In genomic region chr10:127197104-127197503, GRCm38 (mm10) we compare ENCODE assay signal across 10 mouse cellular contexts. TPM values are rescaled to one million over a fixed set of nuclear protein-coding genes. Genes with fewer than 3 reads are reported as not detected.
DNase-seq lines count a peak whose midpoint lies in the region; ATAC-seq and TF ChIP-seq lines count a peak whose summit lies in the region.
"Had no signal": no experiment of that assay in that cellular context is flagged by ENCODE, and none has a peak within 500 bp of the region (broad histone marks: within the 10 kb centered on the region; RNA-seq: fewer than 3 reads in every experiment).

No protein-coding gene starts in this region.

- no peak overlapping the region for H3K4me3 ChIP-seq in hindbrain, embryonic 10.5 days
- H3K4me3 ChIP-seq in hindbrain, embryonic 11.5 days (ENCODE audit: low read depth, low read length) = no peak overlapping the region
- no peak overlapping the region for H3K4me3 ChIP-seq in liver, embryonic 13.5 days (replicated peaks)
- H3K4me3 ChIP-seq in cortical plate, adult 2 months (ENCODE audit: insufficient read depth, low read length) = no peak overlapping the region
- H3K4me3 ChIP-seq in liver, embryonic 16.5 days (ENCODE audit: low read depth, low read length) = no peak overlapping the region

- H3K4me2 ChIP-seq in hindbrain, embryonic 11.5 days (replicated peaks; ENCODE audit: low read depth, low read length) = no peak overlapping the region
- no peak overlapping the region for H3K4me2 ChIP-seq in liver, embryonic 13.5 days
- H3K4me2 ChIP-seq in liver, embryonic 16.5 days (ENCODE audit: low read depth, low read length) = no peak overlapping the region

- WGBS in hindbrain, embryonic 10.5 days = 90% methylated on average over 8 of the region's 8 CpGs
- WGBS in hindbrain, embryonic 11.5 days = 93% methylated on average over 8 of the region's 8 CpGs
- 87% methylated on average over 8 of the region's 8 CpGs for WGBS in liver, embryonic 13.5 days (ENCODE audit: insufficient replicate concordance)
- 85% methylated on average over 8 of the region's 8 CpGs for WGBS in liver, embryonic 16.5 days (ENCODE audit: insufficient replicate concordance)

- H3K27ac ChIP-seq in hindbrain, embryonic 10.5 days = peak overlapping the region; percentile 54; the same call in 1 of the 2 replicates
- H3K27ac ChIP-seq in hindbrain, embryonic 11.5 days (ENCODE audit: low read depth, low read length) = no peak overlapping the region
- H3K27ac ChIP-seq in liver, embryonic 13.5 days = peak overlapping the region; percentile 63
- H3K27ac ChIP-seq in cortical plate, adult 2 months (ENCODE audit: insufficient read depth, low read length) = peak overlapping the region; percentile 51
- peak overlapping the region; percentile 39; the same call in 1 of the 2 replicates for H3K27ac ChIP-seq in liver, embryonic 16.5 days (ENCODE audit: low read length)

- no peak for TF ChIP-seq CTCF in cortical plate, adult 2 months (IDR thresholded peaks at IDR 0.05; ENCODE audit: extremely low read depth, insufficient read depth, low read length)

- ATAC-seq in hindbrain, embryonic 11.5 days (ENCODE audit: low FRiP score) = no peak
- ATAC-seq in liver, embryonic 13.5 days (ENCODE audit: low read depth) = no peak
- no peak for ATAC-seq in liver, embryonic 16.5 days (ENCODE audit: low read depth)

- peaks cover 63% of the 10 kb centered on the region for H3K36me3 ChIP-seq in hindbrain, embryonic 10.5 days
- 0 out of 2 replicates have a peak, but pooled peaks cover 3% of the 10 kb centered on the region for H3K36me3 ChIP-seq in hindbrain, embryonic 11.5 days (ENCODE audit: control insufficient read depth, insufficient read depth, low read length)
- H3K36me3 ChIP-seq in liver, embryonic 13.5 days = peaks cover 60% of the 10 kb centered on the region
- H3K36me3 ChIP-seq in liver, embryonic 16.5 days (ENCODE audit: control insufficient read depth, insufficient read depth) = peaks cover 38% of the 10 kb centered on the region

- no peak overlapping the region for H3K9ac ChIP-seq in hindbrain, embryonic 11.5 days (ENCODE audit: low read depth, low read length)
- H3K9ac ChIP-seq in liver, embryonic 13.5 days = no peak overlapping the region
- no peak overlapping the region for H3K9ac ChIP-seq in liver, embryonic 16.5 days (ENCODE audit: low read depth, low read length)

- no peaks in the 10 kb centered on the region for H3K27me3 ChIP-seq in hindbrain, embryonic 10.5 days (ENCODE audit: insufficient read depth, poor library complexity, severe bottlenecking)
- H3K27me3 ChIP-seq in hindbrain, embryonic 11.5 days (ENCODE audit: control insufficient read depth, insufficient read depth, low read length) = no peaks in the 10 kb centered on the region
- no peaks in the 10 kb centered on the region for H3K27me3 ChIP-seq in liver, embryonic 13.5 days
- no peaks in the 10 kb centered on the region for H3K27me3 ChIP-seq in liver, embryonic 16.5 days (ENCODE audit: control insufficient read depth, insufficient read depth, low read depth, low read length)
- H3K27me3 ChIP-seq: neural tube, embryonic 12.5 days had no signal

- H3K9me3 ChIP-seq in hindbrain, embryonic 10.5 days = no peaks in the 10 kb centered on the region
- H3K9me3 ChIP-seq in hindbrain, embryonic 11.5 days (ENCODE audit: control insufficient read depth, low read length) = no peaks in the 10 kb centered on the region
- no peaks in the 10 kb centered on the region for H3K9me3 ChIP-seq in liver, embryonic 13.5 days (replicated peaks)
- no peaks in the 10 kb centered on the region for H3K9me3 ChIP-seq in liver, embryonic 16.5 days (replicated peaks; ENCODE audit: control insufficient read depth, low read length)
- H3K9me3 ChIP-seq: neural tube, embryonic 12.5 days had no signal

- TF ChIP-seq POLR2A in cortical plate, adult 2 months (IDR thresholded peaks at IDR 0.05; ENCODE audit: extremely low read depth, insufficient read depth, low read length) = no peak

- DNase-seq in hindbrain, embryonic 10.5 days (ENCODE audit: low spot score) = no peak
- no peak for DNase-seq in hindbrain, embryonic 11.5 days (ENCODE audit: low spot score)
- DNase-seq in liver, embryonic 13.5 days = no peak
- no peak for DNase-seq in liver
- no peak for DNase-seq in ovary, postnatal 10 days (ENCODE audit: low spot score)
- DNase-seq: right cerebral cortex, postnatal 25 days; thymus, adult 18-20 months had no signal

- peaks cover 49% of the 10 kb centered on the region for H3K4me1 ChIP-seq in hindbrain, embryonic 10.5 days (replicated peaks)
- 0 out of 2 replicates have a peak, but pooled peaks cover 8% of the 10 kb centered on the region for H3K4me1 ChIP-seq in hindbrain, embryonic 11.5 days (replicated peaks; ENCODE audit: control insufficient read depth, insufficient read depth, low read length)
- H3K4me1 ChIP-seq in liver, embryonic 13.5 days (replicated peaks) = peaks cover 82% of the 10 kb centered on the region
- peaks cover 4% of the 10 kb centered on the region for H3K4me1 ChIP-seq in cortical plate, adult 2 months (ENCODE audit: control insufficient read depth, insufficient read depth, low read length)
- H3K4me1 ChIP-seq in liver, embryonic 16.5 days (ENCODE audit: control insufficient read depth, low read depth, low read length) = peaks cover 37% of the 10 kb centered on the region

RNA-seq across cellular contexts. Expression of gene Dtx3, which starts 1.6 kb away (rescaled TPM):
- polyA plus RNA-seq in hindbrain, embryonic 10.5 days (2016; fragmentation: Nextera tagmentation; extraction: Ambion mirVana) = 110 and 151 TPM in 2 replicates
- 143 and 158 TPM in 2 replicates for polyA plus RNA-seq in hindbrain, embryonic 11.5 days (2014; fragmentation: Nextera tagmentation; extraction: Ambion mirVana)
- 16.8 and 19.3 TPM in 2 replicates for polyA plus RNA-seq in liver, embryonic 13.5 days (2015; fragmentation: Nextera tagmentation; extraction: Ambion mirVana)
- 371 and 407 TPM in 2 replicates for polyA plus RNA-seq in cortical plate, adult 2 months (2012; rRNA removed)
- polyA plus RNA-seq in liver, embryonic 16.5 days (2015; fragmentation: Nextera tagmentation; extraction: Ambion mirVana) = 13.4 and 14.8 TPM in 2 replicates

RNA-seq across cellular contexts. Expression of gene Arhgef25, which starts 7.2 kb away (rescaled TPM):
- 29.8 and 33.5 TPM in 2 replicates for polyA plus RNA-seq in hindbrain, embryonic 10.5 days (2016; fragmentation: Nextera tagmentation; extraction: Ambion mirVana)
- polyA plus RNA-seq in hindbrain, embryonic 11.5 days (2014; fragmentation: Nextera tagmentation; extraction: Ambion mirVana) = 30.1 and 32.0 TPM in 2 replicates
- 8.1 and 8.2 TPM in 2 replicates for polyA plus RNA-seq in liver, embryonic 13.5 days (2015; fragmentation: Nextera tagmentation; extraction: Ambion mirVana)
- polyA plus RNA-seq in cortical plate, adult 2 months (2012; rRNA removed) = 225 and 288 TPM in 2 replicates
- polyA plus RNA-seq in liver, embryonic 16.5 days (2015; fragmentation: Nextera tagmentation; extraction: Ambion mirVana) = 4.8 and 5.7 TPM in 2 replicates

RNA-seq across cellular contexts. Expression of gene Pip4k2c, which starts 14.3 kb away (rescaled TPM):
- 17.9 and 21.9 TPM in 2 replicates for polyA plus RNA-seq in hindbrain, embryonic 10.5 days (2016; fragmentation: Nextera tagmentation; extraction: Ambion mirVana)
- 11.8 and 12.9 TPM in 2 replicates for polyA plus RNA-seq in hindbrain, embryonic 11.5 days (2014; fragmentation: Nextera tagmentation; extraction: Ambion mirVana)
- polyA plus RNA-seq in liver, embryonic 13.5 days (2015; fragmentation: Nextera tagmentation; extraction: Ambion mirVana) = 39.8 and 45.8 TPM in 2 replicates
- polyA plus RNA-seq in cortical plate, adult 2 months (2012; rRNA removed) = 116 and 117 TPM in 2 replicates
- 39.1 and 40.1 TPM in 2 replicates for polyA plus RNA-seq in liver, embryonic 16.5 days (2015; fragmentation: Nextera tagmentation; extraction: Ambion mirVana)

RNA-seq across cellular contexts. Expression of gene Slc26a10, which starts 16.7 kb away (rescaled TPM):
- polyA plus RNA-seq in hindbrain, embryonic 10.5 days (2016; fragmentation: Nextera tagmentation; extraction: Ambion mirVana) = 1.6 and 2.1 TPM in 2 replicates
- polyA plus RNA-seq in hindbrain, embryonic 11.5 days (2014; fragmentation: Nextera tagmentation; extraction: Ambion mirVana) = 0.73 and 0.96 TPM in 2 replicates
- polyA plus RNA-seq in liver, embryonic 13.5 days (2015; fragmentation: Nextera tagmentation; extraction: Ambion mirVana) = 1.8 and 2.1 TPM in 2 replicates
- polyA plus RNA-seq in cortical plate, adult 2 months (2012; rRNA removed) = 8.7 TPM in 2 replicates
- 2.2 and 2.7 TPM in 2 replicates for polyA plus RNA-seq in liver, embryonic 16.5 days (2015; fragmentation: Nextera tagmentation; extraction: Ambion mirVana)

RNA-seq across cellular contexts. Expression of gene B4galnt1, which starts 32.1 kb away (rescaled TPM):
- polyA plus RNA-seq in hindbrain, embryonic 10.5 days (2016; fragmentation: Nextera tagmentation; extraction: Ambion mirVana) = 4.4 and 12.7 TPM in 2 replicates
- polyA plus RNA-seq in hindbrain, embryonic 11.5 days (2014; fragmentation: Nextera tagmentation; extraction: Ambion mirVana) = 10.4 and 12.4 TPM in 2 replicates
- polyA plus RNA-seq in liver, embryonic 13.5 days (2015; fragmentation: Nextera tagmentation; extraction: Ambion mirVana) = 9.3 and 11.0 TPM in 2 replicates
- 127 and 129 TPM in 2 replicates for polyA plus RNA-seq in cortical plate, adult 2 months (2012; rRNA removed)
- polyA plus RNA-seq in liver, embryonic 16.5 days (2015; fragmentation: Nextera tagmentation; extraction: Ambion mirVana) = 18.7 and 24.3 TPM in 2 replicates
